Mouse (Mus musculus) neural tube, embryonic 15.5 days (tissue): ENCODE results near the gene Pnpla6. TPM values are rescaled to one million over a fixed set of nuclear protein-coding genes. Genes with fewer than 3 reads are reported as not detected.

Experiments
- ATAC-seq: fragments of 200-750 bp; cut with Nextera tagmentation; 2 replicates; pipeline ENCODE4 v1.8.0; 2017; ENCODE audit warnings: mild to moderate bottlenecking, moderate TSS enrichment, moderate library complexity; ENCODE audit not compliant: low FRiP score
- H3K27ac ChIP-seq: fragments of 300-500 bp; sonication (generic); replicated peaks from 2 replicates; pipeline ENCODE4 v1.5.1; 2015; ENCODE audit warnings: mild to moderate bottlenecking, inconsistent platforms
- H3K27me3 ChIP-seq: fragments of 300-500 bp; sonication (generic); replicated peaks from 2 replicates; pipeline ENCODE4 v1.6.1; 2015; ENCODE audit warnings: inconsistent platforms
- H3K36me3 ChIP-seq: fragments of 300-500 bp; sonication (generic); 2 replicates; pipeline ENCODE4 v1.6.1; 2015; ENCODE audit warnings: inconsistent platforms
- H3K4me1 ChIP-seq: fragments of 300-500 bp; sonication (generic); 2 replicates; pipeline ENCODE4 v1.6.1; 2015; ENCODE audit warnings: inconsistent platforms
- H3K4me2 ChIP-seq: fragments of 300-500 bp; sonication (generic); 2 replicates; pipeline ENCODE4 v1.6.1; 2015; ENCODE audit warnings: inconsistent platforms, mild to moderate bottlenecking, moderate library complexity
- H3K4me3 ChIP-seq: fragments of 300-500 bp; sonication (generic); replicated peaks from 2 replicates; pipeline ENCODE4 v1.5.1; 2015; ENCODE audit warnings: mild to moderate bottlenecking, inconsistent platforms
- H3K9ac ChIP-seq: fragments of 300-500 bp; sonication (generic); replicated peaks from 2 replicates; pipeline ENCODE4 v1.6.1; 2015; ENCODE audit warnings: mild to moderate bottlenecking, inconsistent platforms
- H3K9me3 ChIP-seq: fragments of 300-500 bp; sonication (generic); replicated peaks from 2 replicates; pipeline ENCODE4 v1.6.1; 2016; ENCODE audit warnings: inconsistent platforms
- WGBS: fragments of 180-500 bp; shearing (Covaris S2); methylation state at CpG from one replicate; pipeline ENCODE4 v1.1.7; 2015; ENCODE audit warnings: mixed read lengths; 5-methylcytosine and 5-hydroxymethylcytosine counted together
- polyA plus RNA-seq: library from polyadenylated mRNA; unstranded; fragments of >200 nt; fragmentation: Nextera tagmentation; extraction: Ambion mirVana; gene quantifications from 2 replicates; pipeline ENCODE4 v1.2.1, GENCODE M21; 2015

Pnpla6 gene
- polyA plus RNA-seq, 1 experiment from 2014 or later = 42.5 TPM

DNA sequence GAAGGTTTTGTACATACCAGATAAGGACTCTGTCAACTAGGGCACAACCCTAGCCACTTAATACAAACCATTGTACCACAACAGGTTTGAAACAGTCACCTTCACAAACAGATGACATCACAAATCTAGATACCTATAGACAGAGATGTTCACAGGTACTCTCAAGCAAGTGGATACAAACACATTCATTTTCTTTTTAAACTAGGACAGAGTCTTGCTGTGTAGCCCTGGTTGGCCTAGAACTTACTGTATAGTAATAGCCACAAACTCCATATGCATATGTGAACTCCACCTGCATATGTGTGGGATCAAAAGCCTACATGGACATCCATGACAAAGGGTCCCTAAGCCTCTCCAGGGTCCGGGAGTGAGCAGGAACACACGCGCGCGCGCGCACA is 71.8 kb downstream of the Pnpla6 start, which contains the start of gene Camsap3:
Gene Camsap3, plus strand, starts transcription at position 301 of the 398 bp plus-strand sequence.
- ATAC-seq = no peak
- H3K27me3 ChIP-seq = no peaks in the 10 kb centered on the region
- no peaks in the 10 kb centered on the region for H3K9me3 ChIP-seq

DNA sequence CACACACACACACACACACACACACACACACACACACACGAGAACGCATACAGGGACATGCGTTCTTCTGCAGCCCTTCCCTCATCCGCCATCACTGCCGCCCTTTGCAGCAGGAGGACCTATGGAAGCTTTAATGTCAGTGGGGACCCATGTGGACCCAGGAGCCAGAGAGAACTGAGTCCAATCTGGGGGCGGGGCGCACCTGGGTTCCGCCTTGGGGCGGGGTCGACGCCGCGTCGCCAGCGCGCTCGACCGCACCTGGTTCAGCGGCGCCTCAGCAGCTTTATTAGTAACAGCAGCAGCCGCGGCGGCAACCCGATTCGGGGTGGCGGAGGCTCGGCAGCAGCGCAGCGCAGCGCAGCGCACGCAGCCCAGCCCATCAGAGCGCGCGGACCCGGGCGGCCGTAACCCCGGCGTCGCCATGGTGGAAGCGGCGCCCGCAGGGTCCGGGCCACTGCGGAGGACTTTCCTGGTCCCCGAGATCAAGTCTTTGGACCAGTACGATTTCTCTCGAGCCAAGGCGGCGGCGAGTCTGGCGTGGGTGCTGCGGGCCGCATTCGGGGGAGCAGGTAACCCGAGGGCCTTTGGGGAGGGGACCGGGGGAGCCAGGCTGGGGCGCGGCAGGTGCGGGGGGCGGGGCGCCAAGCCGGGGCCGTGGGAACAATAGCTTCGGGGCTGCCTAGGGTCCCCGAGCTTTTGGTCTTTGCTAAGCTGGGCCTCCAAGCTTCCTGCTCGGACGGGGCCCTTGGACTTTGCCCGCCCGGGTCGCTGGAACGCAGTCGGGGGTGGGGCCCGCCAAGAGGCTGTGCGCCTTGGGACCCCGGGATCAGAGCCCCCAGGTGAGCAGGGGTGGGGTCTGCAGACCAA is 72.4 kb downstream of the Pnpla6 start:
- Histone ChIP-seq H3K4me3 (peak overlapping the region; percentile 92), H3K4me1 (0 out of 2 replicates have a peak, but pooled peaks cover 4% of the 10 kb centered on the region), H3K27me3 (no peaks in the 10 kb centered on the region), H3K9me3 (no peaks in the 10 kb centered on the region), H3K36me3 (no peaks in the 10 kb centered on the region), H3K9ac (peak overlapping the region; percentile 81), H3K27ac (peak overlapping the region; percentile 89), H3K4me2 (peak overlapping the region; percentile 73)
- peak; percentile 85 for ATAC-seq
- WGBS = 0% methylated on average over 68 of the region's 77 CpGs

More for the DNA sequence above, 71.8 kb downstream of the Pnpla6 start, which contains the start of gene Camsap3:
- peak within 1 kb of the TSS; percentile 81 for H3K9ac ChIP-seq
- H3K4me1 ChIP-seq = 0 out of 2 replicates have a peak, but pooled peaks cover 4% of the 10 kb centered on the region
- H3K27ac ChIP-seq = peak within 1 kb of the TSS; percentile 89
- WGBS = 6% methylated on average over 7 of the region's 7 CpGs
- H3K4me3 ChIP-seq = peak within 1 kb of the TSS; percentile 92
- no peaks in the 10 kb centered on the region for H3K36me3 ChIP-seq
- H3K4me2 ChIP-seq = peak within 1 kb of the TSS; percentile 73

DNA sequence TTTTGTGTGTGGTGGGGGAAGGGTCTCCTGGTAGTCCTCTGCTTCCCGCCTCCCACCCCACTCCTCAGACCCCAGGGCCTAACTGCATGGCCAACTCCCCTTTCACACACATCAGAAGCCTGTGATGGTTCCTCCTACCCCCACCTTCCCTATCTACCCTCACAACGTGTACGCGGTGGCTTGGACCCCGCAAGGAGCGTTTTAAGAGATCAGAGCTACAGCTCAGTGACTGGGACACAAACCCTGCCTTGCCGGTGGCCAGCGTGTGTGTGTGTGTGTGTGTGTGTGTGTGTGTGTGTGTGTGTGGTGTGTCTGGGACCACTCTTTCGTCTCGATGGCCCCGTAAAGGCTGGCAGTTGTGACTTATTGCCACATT is 73.1 kb downstream of the Pnpla6 start:
- Histone ChIP-seq H3K9ac (peak overlapping the region; percentile 81), H3K4me3 (peak overlapping the region; percentile 92), H3K4me1 (0 out of 2 replicates have a peak, but pooled peaks cover 4% of the 10 kb centered on the region), H3K27me3 (no peaks in the 10 kb centered on the region), H3K27ac (peak overlapping the region; percentile 89), H3K9me3 (no peaks in the 10 kb centered on the region), H3K4me2 (peak overlapping the region; percentile 73), H3K36me3 (no peaks in the 10 kb centered on the region)
- WGBS = 2% methylated on average over 10 of the region's 11 CpGs
- ATAC-seq = peak; percentile 71

DNA sequence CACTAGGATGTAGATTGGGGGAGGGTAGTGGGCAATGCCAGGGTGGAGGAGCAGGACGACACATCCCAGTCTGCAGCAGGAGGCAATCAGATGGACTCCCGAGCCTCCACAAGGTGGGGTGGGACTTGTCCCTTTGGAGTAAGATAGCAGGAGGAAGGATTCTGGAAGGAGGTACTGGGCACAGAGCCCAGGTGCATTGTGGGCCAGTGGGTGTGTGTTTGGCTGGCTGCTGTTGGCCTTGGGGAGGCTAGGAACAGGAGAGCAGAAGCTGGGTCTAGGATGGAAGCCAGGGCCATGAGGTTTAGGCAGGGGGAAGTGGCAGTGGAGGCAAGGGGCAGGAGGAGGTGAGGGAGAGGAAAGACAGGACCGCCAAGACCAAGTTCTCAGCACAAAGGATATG is 78.3 kb downstream of the Pnpla6 start:
- H3K9ac ChIP-seq = no peak overlapping the region
- H3K4me3 ChIP-seq = no peak overlapping the region
- H3K27me3 ChIP-seq = no peaks in the 10 kb centered on the region
- H3K36me3 ChIP-seq = peaks cover 8% of the 10 kb centered on the region
- H3K4me1 ChIP-seq = peaks cover 3% of the 10 kb centered on the region; the same call in 1 of the 2 replicates
- WGBS = 75% methylated on average over 3 of the region's 3 CpGs
- H3K9me3 ChIP-seq = no peaks in the 10 kb centered on the region
- no peak overlapping the region for H3K4me2 ChIP-seq
- no peak for ATAC-seq
- H3K27ac ChIP-seq = no peak overlapping the region

Other genes starting within 250 kb of the Pnpla6 start
- gene Insr, start 235.8 kb upstream of the Pnpla6 start, polyA plus RNA-seq = 50.7 and 52.0 TPM in 2 replicates
- 1.1 TPM in 1 of 2 replicates, not detected in the other for gene A430078G23Rik, start 162.0 kb upstream of the Pnpla6 start, polyA plus RNA-seq
- 8.1 and 9.5 TPM in 2 replicates for gene Arhgef18, start 122.4 kb upstream of the Pnpla6 start, polyA plus RNA-seq
- 4.0 and 5.7 TPM in 2 replicates for gene Pex11g, start 47.7 kb upstream of the Pnpla6 start, polyA plus RNA-seq
- 0.50 and 0.61 TPM in 2 replicates for gene Tex45, start 44.5 kb upstream of the Pnpla6 start, polyA plus RNA-seq
- gene Zfp358, start 22.2 kb upstream of the Pnpla6 start, polyA plus RNA-seq = 62.7 and 64.3 TPM in 2 replicates
- gene Mcoln1, start 14.9 kb upstream of the Pnpla6 start, polyA plus RNA-seq = 97.7 and 106 TPM in 2 replicates
- gene C330021F23Rik, start 52.6 kb downstream of the Pnpla6 start, polyA plus RNA-seq = 0.52 and 0.56 TPM in 2 replicates
- 37.6 and 41.3 TPM in 2 replicates for gene Camsap3, start 71.9 kb downstream of the Pnpla6 start, polyA plus RNA-seq
- gene Xab2, start 105.9 kb downstream of the Pnpla6 start, polyA plus RNA-seq = 46.2 and 50.4 TPM in 2 replicates
- 86.0 and 90.1 TPM in 2 replicates for gene Pet100, start 106.2 kb downstream of the Pnpla6 start, polyA plus RNA-seq
- gene Pcp2, start 110.2 kb downstream of the Pnpla6 start, polyA plus RNA-seq = 0.11 and 0.82 TPM in 2 replicates
- gene Stxbp2, start 115.6 kb downstream of the Pnpla6 start, polyA plus RNA-seq = 40.9 and 66.3 TPM in 2 replicates
- gene Retn, start 140.4 kb downstream of the Pnpla6 start, polyA plus RNA-seq = 0.27 and 0.56 TPM in 2 replicates
- 0.23 and 0.28 TPM in 2 replicates for gene Mcemp1, start 150.4 kb downstream of the Pnpla6 start, polyA plus RNA-seq
- 21.7 and 22.8 TPM in 2 replicates for gene Fcor, start 157.0 kb downstream of the Pnpla6 start, polyA plus RNA-seq
- gene Trappc5, start 160.9 kb downstream of the Pnpla6 start, polyA plus RNA-seq = 53.5 and 58.3 TPM in 2 replicates
- 0.31 and 0.35 TPM in 2 replicates for gene Fcer2a, start 178.8 kb downstream of the Pnpla6 start, polyA plus RNA-seq
- not detected in 2 replicates for gene Clec4g, start 205.3 kb downstream of the Pnpla6 start, polyA plus RNA-seq
- gene Cd209a, start 233.6 kb downstream of the Pnpla6 start, polyA plus RNA-seq = 0.28 TPM in 1 of 2 replicates, not detected in the other